Mouse (Mus musculus) megakaryocyte, embryonic 14.5 days (primary cell): ENCODE data around the gene Iqca.

Source experiments
- FLI1 ChIP-seq: IDR thresholded peaks from 2 replicates; pipeline ENCODE4 v1.6.1; 2012; ENCODE audit warnings: low read length, inconsistent platforms, mixed read lengths
- GATA1 ChIP-seq: IDR thresholded peaks from 3 replicates; pipeline ENCODE4 v1.6.1; 2012; ENCODE audit warnings: mixed read lengths, low read length, inconsistent platforms, borderline replicate concordance

- TF ChIP-seq GATA1 (no peak), FLI1 (no peak)
Observed at GRCm38 (mm10) chr1:90174338-90174737, 21.1 kb upstream of the Iqca start.
